Mouse (Mus musculus) CD4-positive naive resting alpha-beta T cell, adult 76 days (primary cell): Measurements from ENCODE around the gene Hsd17b6. TPM values are rescaled to one million over a fixed set of nuclear protein-coding genes. Genes with fewer than 3 reads are reported as not detected.

Source experiments
- total RNA-seq: library from RNA; stranded (reverse); gene quantifications from one replicate; pipeline ENCODE4 v1.2.4, GENCODE M21; 2023

The Hsd17b6 gene
- total RNA-seq = not detected

GRCm38 (mm10) chr10:128007446-128007845 is at the start of gene Hsd17b6:
Gene Hsd17b6, minus strand, starts transcription at chr10:128007611.

GRCm38 (mm10) chr10:128015068-128015934 is 7.9 kb upstream of the Hsd17b6 start, which contains the start of gene Prim1:
Gene Prim1, plus strand, starts transcription at chr10:128015168.

Other genes with a start within 250 kb of the Hsd17b6 start
- 0.41 TPM for gene Rdh1, start 247.9 kb downstream of the Hsd17b6 start, total RNA-seq
- gene Rdh16f1, start 247.8 kb downstream of the Hsd17b6 start, total RNA-seq = not detected
- gene Rdh9, start 231.2 kb downstream of the Hsd17b6 start, total RNA-seq = not detected
- gene Rdh16, start 206.5 kb downstream of the Hsd17b6 start, total RNA-seq = not detected
- not detected for gene Rdh19, start 157.7 kb downstream of the Hsd17b6 start, total RNA-seq
- not detected for gene Rdh16f2, start 141.1 kb downstream of the Hsd17b6 start, total RNA-seq
- gene Rdh7, start 118.8 kb downstream of the Hsd17b6 start, total RNA-seq = not detected
- not detected for gene Sdr9c7, start 109.1 kb downstream of the Hsd17b6 start, total RNA-seq
- gene Prim1, start 7.6 kb upstream of the Hsd17b6 start, total RNA-seq = 13.0 TPM
- 750 TPM for gene Naca, start 28.0 kb upstream of the Hsd17b6 start, total RNA-seq
- gene Ptges3, start 51.3 kb upstream of the Hsd17b6 start, total RNA-seq = 132 TPM
- gene Atp5b, start 75.7 kb upstream of the Hsd17b6 start, total RNA-seq = 633 TPM
- gene Baz2a, start 84.0 kb upstream of the Hsd17b6 start, total RNA-seq = 108 TPM
- 36.0 TPM for gene Rbms2, start 172.7 kb upstream of the Hsd17b6 start, total RNA-seq
- gene Gls2, start 186.8 kb upstream of the Hsd17b6 start, total RNA-seq = 2.0 TPM
- 19.9 TPM for gene Spryd4, start 204.2 kb upstream of the Hsd17b6 start, total RNA-seq
- gene Mip, start 218.2 kb upstream of the Hsd17b6 start, total RNA-seq = not detected
- gene Timeless, start 224.5 kb upstream of the Hsd17b6 start, total RNA-seq = 25.4 TPM
- 0.56 TPM for gene Apon, start 246.5 kb upstream of the Hsd17b6 start, total RNA-seq